Mouse (Mus musculus) MEL (cell line): ENCODE results near the gene Celsr1. TPM values are rescaled to one million over a fixed set of nuclear protein-coding genes. Genes with fewer than 3 reads are reported as not detected.

ENCODE experiments used
- DNase-seq: peaks from one replicate; pipeline ENCODE4 v3.0.0; 2011; ENCODE audit warnings: low read depth, low spot score
- H3K27ac ChIP-seq: 2 replicates; pipeline ENCODE4 v1.5.1; 2012; ENCODE audit warnings: low read depth, mild to moderate bottlenecking, control low read depth, low read length, moderate library complexity; ENCODE audit not compliant: control insufficient read depth
- H3K27me3 ChIP-seq, 2 experiments: fragments of 150-350 bp in 1 of 2; sonication (generic) in 1 of 2; 2 replicates each; pipeline ENCODE4 v1.6.1; 2012; ENCODE audit warnings: low read length in 2 of 2, mild to moderate bottlenecking in 2 of 2, improper control_type of control experiment in 1 of 2, moderate library complexity in 1 of 2; ENCODE audit not compliant: insufficient read depth in 2 of 2, control insufficient read depth in 1 of 2
- H3K36me3 ChIP-seq, 2 experiments: 2 replicates each; pipeline ENCODE4 v1.6.1; 2012 to 2014; ENCODE audit warnings: low read length in 2 of 2, improper control_type of control experiment in 1 of 2, inconsistent platforms in 1 of 2, mild to moderate bottlenecking in 1 of 2; ENCODE audit not compliant: insufficient read depth in 2 of 2, control insufficient read depth in 1 of 2
- H3K4me1 ChIP-seq, 2 experiments: fragments of 150-350 bp in 1 of 2; sonication (generic) in 1 of 2; 2 replicates each; pipeline ENCODE4 v1.6.1; 2012; ENCODE audit warnings: low read length in 2 of 2, improper control_type of control experiment in 1 of 2, mild to moderate bottlenecking in 1 of 2; ENCODE audit not compliant: insufficient read depth in 2 of 2, control insufficient read depth in 1 of 2
- H3K4me3 ChIP-seq, 2 experiments: fragments of 150-350 bp in 1 of 2; sonication (generic) in 1 of 2; 2 replicates each; pipeline ENCODE4 v1.5.1; 2012; ENCODE audit warnings: low read depth in 2 of 2, low read length in 2 of 2, mild to moderate bottlenecking in 2 of 2, moderate library complexity in 2 of 2, control low read depth in 1 of 2, improper control_type of control experiment in 1 of 2; ENCODE audit not compliant: control insufficient read depth in 1 of 2, insufficient read depth in 1 of 2
- H3K79me2 ChIP-seq: 2 replicates; pipeline ENCODE4 v1.6.1; 2012; ENCODE audit warnings: mild to moderate bottlenecking, low read length, moderate library complexity; ENCODE audit not compliant: control insufficient read depth, poor library complexity, insufficient read depth
- H3K9ac ChIP-seq: 2 replicates; pipeline ENCODE4 v1.6.1; 2012; ENCODE audit warnings: low read depth, mild to moderate bottlenecking, control low read depth, low read length, moderate library complexity; ENCODE audit not compliant: control insufficient read depth, poor library complexity, severe bottlenecking
- H3K9me3 ChIP-seq: fragments of 150-350 bp; sonication (generic); replicated peaks from 2 replicates; pipeline ENCODE4 v1.6.1; 2012; ENCODE audit warnings: mild to moderate bottlenecking, low read length, improper control_type of control experiment, moderate library complexity; ENCODE audit not compliant: insufficient read depth
- CHD1 ChIP-seq: IDR thresholded peaks from 2 replicates; pipeline ENCODE4 v1.6.1; 2012; ENCODE audit warnings: low read depth, mild to moderate bottlenecking, inconsistent platforms, low read length, improper control_type of control experiment
- CHD2 ChIP-seq: IDR thresholded peaks from 2 replicates; pipeline ENCODE4 v1.6.1; 2011; ENCODE audit warnings: low read length, improper control_type of control experiment
- ELF1 ChIP-seq: IDR thresholded peaks from 2 replicates; pipeline ENCODE4 v1.6.1; 2014; ENCODE audit warnings: low read depth, mild to moderate bottlenecking, inconsistent platforms, low read length, improper control_type of control experiment, moderate library complexity
- ETS1 ChIP-seq: IDR thresholded peaks from 2 replicates; pipeline ENCODE4 v1.6.1; 2012; ENCODE audit warnings: low read depth, mild to moderate bottlenecking, inconsistent platforms, low read length, improper control_type of control experiment, moderate library complexity
- GABPA ChIP-seq: IDR thresholded peaks from 2 replicates; pipeline ENCODE4 v1.6.1; 2012; ENCODE audit warnings: low read depth, mild to moderate bottlenecking, inconsistent platforms, low read length, improper control_type of control experiment, moderate library complexity
- KAT2A ChIP-seq: conservative IDR thresholded peaks from 2 replicates; pipeline ENCODE4 v1.6.1; 2012; ENCODE audit warnings: low read depth, low read length, improper control_type of control experiment, inconsistent platforms
- MAFK ChIP-seq: IDR thresholded peaks from 2 replicates; pipeline ENCODE4 v1.6.1; 2011; ENCODE audit warnings: low read depth, mild to moderate bottlenecking, low read length, improper control_type of control experiment, borderline replicate concordance
- MEF2A ChIP-seq: IDR thresholded peaks from 2 replicates; pipeline ENCODE4 v1.6.1; 2014; ENCODE audit warnings: low read depth, mild to moderate bottlenecking, inconsistent platforms, low read length, improper control_type of control experiment; ENCODE audit not compliant: poor library complexity, insufficient replicate concordance, severe bottlenecking; ENCODE audit errors: extremely low read depth
- NELFE ChIP-seq: IDR thresholded peaks from 2 replicates; pipeline ENCODE4 v1.6.1; 2011; ENCODE audit warnings: low read depth, low read length, improper control_type of control experiment
- POLR2AphosphoS2 ChIP-seq: IDR thresholded peaks from 2 replicates; pipeline ENCODE4 v1.6.1; 2011; ENCODE audit warnings: low read length, improper control_type of control experiment
- RAD21 ChIP-seq: IDR thresholded peaks from 2 replicates; pipeline ENCODE4 v1.6.1; 2011; ENCODE audit warnings: mild to moderate bottlenecking, low read depth, low read length, improper control_type of control experiment
- RCOR1 ChIP-seq: IDR thresholded peaks from 2 replicates; pipeline ENCODE4 v1.6.1; 2012; ENCODE audit warnings: low read depth, mild to moderate bottlenecking, inconsistent platforms, low read length, improper control_type of control experiment
- TAL1 ChIP-seq: IDR thresholded peaks from 2 replicates; pipeline ENCODE4 v1.6.1; 2012; ENCODE audit warnings: mild to moderate bottlenecking, inconsistent platforms, low read length, moderate library complexity, mixed read lengths
- TBP ChIP-seq: IDR thresholded peaks from 2 replicates; pipeline ENCODE4 v1.8.0; 2011; ENCODE audit warnings: low read depth, low read length, improper control_type of control experiment
- TCF12 ChIP-seq: IDR thresholded peaks from 2 replicates; pipeline ENCODE4 v1.6.1; 2014; ENCODE audit warnings: low read depth, mild to moderate bottlenecking, inconsistent platforms, low read length, improper control_type of control experiment, moderate library complexity
- USF2 ChIP-seq, 2 experiments: IDR thresholded peaks; 2 replicates each; pipeline ENCODE4 v1.6.1; 2011 to 2012; ENCODE audit warnings: improper control_type of control experiment in 2 of 2, low read length in 2 of 2, borderline replicate concordance in 1 of 2, inconsistent platforms in 1 of 2, low read depth in 1 of 2, mild to moderate bottlenecking in 1 of 2; ENCODE audit not compliant: insufficient read depth in 1 of 2
- ZMIZ1 ChIP-seq: IDR thresholded peaks from 2 replicates; pipeline ENCODE4 v1.6.1; 2012; ENCODE audit warnings: low read depth, mild to moderate bottlenecking, inconsistent platforms, low read length, improper control_type of control experiment, moderate library complexity
- ZNF384 ChIP-seq: IDR thresholded peaks from 2 replicates; pipeline ENCODE4 v1.6.1; 2012; ENCODE audit warnings: low read depth, mild to moderate bottlenecking, inconsistent platforms, low read length, improper control_type of control experiment
- polyA plus RNA-seq, 2 experiments: library from polyadenylated mRNA; stranded (reverse) in 1 of 2; unstranded in 1 of 2; fragments of >175 nt in 1 of 2; fragments of >200 nt in 1 of 2; gene quantifications; 2 replicates each; pipeline versions ENCODE4 v1.2.1 to v1.2.4; 2012; ENCODE audit warnings: low replicate concordance in 2 of 2, low read depth in 1 of 2; ENCODE audit not compliant: insufficient read length in 2 of 2, insufficient read depth in 1 of 2, missing spikeins in 1 of 2
- total RNA-seq: library from RNA; depleted of rRNA; stranded (reverse); fragments of 300-350 nt; gene quantifications from 2 replicates; pipeline ENCODE4 v1.2.3, GENCODE M21; 2012

The Celsr1 gene
- total and polyA plus RNA-seq, 3 experiments = 0.12 to 0.42 TPM; not detected in 1

DNA sequence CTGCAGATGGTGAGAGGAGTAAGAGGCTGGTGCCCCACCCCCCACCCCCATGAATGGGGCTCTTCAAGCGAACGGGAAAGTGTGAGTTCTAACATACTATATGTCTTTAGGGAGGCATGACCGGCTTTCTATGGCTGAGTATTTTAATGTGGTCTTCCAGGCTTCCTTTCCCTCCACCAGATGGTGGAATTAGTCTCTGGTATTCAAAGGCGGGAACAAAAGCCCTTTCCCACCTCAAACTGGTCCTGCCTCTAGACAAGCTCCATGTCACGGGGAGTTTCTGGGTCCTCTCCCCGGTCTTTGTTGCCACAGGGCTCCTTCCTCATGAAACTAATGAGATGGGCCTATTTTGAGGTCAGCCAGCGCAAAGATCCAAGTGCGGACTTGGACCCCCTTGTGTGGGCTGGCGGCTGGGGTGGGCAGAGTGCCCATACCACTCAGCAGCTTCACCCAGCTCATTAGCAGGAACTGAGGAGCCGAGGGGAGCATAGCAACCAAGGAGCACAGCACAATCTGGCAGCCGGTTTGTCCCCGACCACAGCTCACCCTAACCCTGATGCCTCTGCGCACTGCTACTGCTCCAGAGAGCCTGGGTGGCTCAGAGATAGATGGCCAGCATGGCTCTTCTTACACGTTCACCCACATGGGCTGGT, 39.5 kb downstream of the Celsr1 start:
- Histone ChIP-seq H3K9me3 (no peaks in the 10 kb centered on the region), H3K4me3 (no peak overlapping the region), H3K79me2 (no peaks in the 10 kb centered on the region), H3K36me3 (no peaks in the 10 kb centered on the region), H3K4me1 (peaks cover 0 to 2% of the 10 kb centered on the region in 2 experiments; a peak in 2 of 4 replicates), H3K27ac (no peak overlapping the region), H3K27me3 (peaks cover 2% of the 10 kb centered on the region in 2 experiments), H3K9ac (no peak overlapping the region)
- no peak for TF ChIP-seq CHD2
- TF ChIP-seq ZNF384 = no peak
- TF ChIP-seq POLR2AphosphoS2 = no peak
- no peak for TF ChIP-seq ELF1
- no peak for TF ChIP-seq GABPA
- TF ChIP-seq USF2 (IDR thresholded peaks at IDR 0.05; ENCODE audit: borderline replicate concordance in 1 of 2, insufficient read depth in 1 of 2, low read depth in 1 of 2, low read length in 2 of 2) = no peak
- no peak for TF ChIP-seq MAFK
- TF ChIP-seq RAD21 = no peak
- TF ChIP-seq NELFE = no peak
- TF ChIP-seq MEF2A = no peak
- TF ChIP-seq ZMIZ1 = no peak
- no peak for TF ChIP-seq TBP
- TF ChIP-seq ETS1 = no peak
- TF ChIP-seq KAT2A = no peak
- no peak for TF ChIP-seq CHD1
- no peak for DNase-seq

DNA sequence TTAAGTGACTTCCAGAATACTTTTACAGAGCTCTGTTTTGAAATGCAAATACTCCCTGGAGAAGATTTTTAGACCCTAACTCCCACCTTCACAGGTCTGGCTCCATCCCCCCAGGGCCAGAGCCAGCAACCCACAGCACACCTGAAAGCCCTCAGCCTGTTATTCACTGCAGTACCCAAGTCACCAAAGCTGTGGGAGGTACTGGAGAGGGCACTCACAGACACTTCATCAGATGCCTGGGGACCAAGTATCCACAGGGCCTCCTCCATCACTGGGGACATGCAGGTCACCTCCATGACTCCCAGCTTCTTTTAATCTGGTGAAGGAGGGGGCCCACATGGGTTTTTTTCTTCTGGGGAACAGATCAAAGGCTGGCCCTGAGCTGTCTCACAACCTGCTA, 40.2 kb downstream of the Celsr1 start:
- H3K4me1 ChIP-seq = peaks cover 0 to 2% of the 10 kb centered on the region in 2 experiments; a peak in 2 of 4 replicates
- TF ChIP-seq TCF12 (no peak), ZNF384 (no peak), ETS1 (no peak), RCOR1 (no peak), CHD1 (no peak), TAL1 (no peak), CHD2 (no peak)
- TF ChIP-seq, all 39 proteins: peak for 0
- Histone ChIP-seq H3K27me3 (peaks cover 2% of the 10 kb centered on the region in 2 experiments; a peak in 2 of 4 replicates), H3K4me3 (no peak overlapping the region), H3K9me3 (no peaks in the 10 kb centered on the region), H3K27ac (no peak overlapping the region), H3K36me3 (no peaks in the 10 kb centered on the region), H3K9ac (no peak overlapping the region), H3K79me2 (no peaks in the 10 kb centered on the region)
- no peak for DNase-seq
